Mouse (Mus musculus): ENCODE measurements around the gene Nek6. TPM values are rescaled to one million over a fixed set of nuclear protein-coding genes. Genes with fewer than 3 reads are reported as not detected.
A peak's percentile ranks its signal among the peaks of the same experiment; 100 is the strongest.

Gene Nek6
- total and polyA plus RNA-seq, 3 experiments: 7.6 to 23.7 (median 20.6) TPM

GRCm38 (mm10) chr2:38536331-38536731, 24.9 kb downstream of the Nek6 start:
- peak; percentile 88 for DNase-seq

GRCm38 (mm10) chr2:38539677-38540076, 28.2 kb downstream of the Nek6 start:
- no peak for DNase-seq

- no peak for DNase-seq
Measured at GRCm38 (mm10) chr2:38540666-38541065, 29.2 kb downstream of the Nek6 start.

- no peak for DNase-seq
Measured at GRCm38 (mm10) chr2:38541101-38541500, 29.7 kb downstream of the Nek6 start.

GRCm38 (mm10) chr2:38541570-38541969, 30.1 kb downstream of the Nek6 start:
- no peak for DNase-seq

GRCm38 (mm10) chr2:38542366-38542765, 30.9 kb downstream of the Nek6 start:
- DNase-seq: no peak

GRCm38 (mm10) chr2:38543158-38543557, 31.7 kb downstream of the Nek6 start:
- DNase-seq: no peak

GRCm38 (mm10) chr2:38544341-38544740, 32.9 kb downstream of the Nek6 start:
- DNase-seq: no peak

- no peak for DNase-seq
Measured at GRCm38 (mm10) chr2:38544982-38545381, 33.5 kb downstream of the Nek6 start.

GRCm38 (mm10) chr2:38545706-38546105, 34.3 kb downstream of the Nek6 start:
- no peak for DNase-seq

- peak; percentile 92 for DNase-seq
Measured at GRCm38 (mm10) chr2:38546222-38546621, 34.8 kb downstream of the Nek6 start.

GRCm38 (mm10) chr2:38546748-38547147, 35.3 kb downstream of the Nek6 start:
- no peak for DNase-seq

GRCm38 (mm10) chr2:38547793-38548517, 36.5 kb downstream of the Nek6 start:
- DNase-seq: no peak

GRCm38 (mm10) chr2:38552004-38552443, 40.6 kb downstream of the Nek6 start:
- DNase-seq: no peak

GRCm38 (mm10) chr2:38554226-38554995, 43.0 kb downstream of the Nek6 start:
- no peak for DNase-seq

- no peak for DNase-seq
Measured at GRCm38 (mm10) chr2:38555659-38556058, 44.2 kb downstream of the Nek6 start.

GRCm38 (mm10) chr2:38556721-38557120, 45.3 kb downstream of the Nek6 start:
- DNase-seq: no peak

GRCm38 (mm10) chr2:38560296-38561227, 49.1 kb downstream of the Nek6 start:
- DNase-seq: no peak

GRCm38 (mm10) chr2:38562596-38562995, 51.2 kb downstream of the Nek6 start:
- DNase-seq: no peak

- DNase-seq: no peak
Measured at GRCm38 (mm10) chr2:38571971-38572601, 60.6 kb downstream of the Nek6 start.

- DNase-seq: no peak
Measured at GRCm38 (mm10) chr2:38574697-38575096, 63.3 kb downstream of the Nek6 start.
